Mouse (Mus musculus) lung, adult 18-20 months (tissue): ENCODE measurements around the gene Fyn.

ENCODE experiments used
- DNase-seq, 2 experiments: peaks; one replicate each; pipeline ENCODE4 v3.0.0; 2022; ENCODE audit warnings: mixed read lengths in 2 of 2

Fyn gene

GRCm38 (mm10) chr10:39379287-39379686, 10.6 kb downstream of the Fyn start:
- DNase-seq: no peak

GRCm38 (mm10) chr10:39379721-39380370, 11.2 kb downstream of the Fyn start:
- no peak for DNase-seq

- no peak for DNase-seq
These were observed 16.6 kb downstream of the Fyn start for GRCm38 (mm10) chr10:39385259-39385658.

- DNase-seq: no peak
These were observed 17.5 kb downstream of the Fyn start for GRCm38 (mm10) chr10:39386203-39386602.

GRCm38 (mm10) chr10:39387024-39387423, 18.4 kb downstream of the Fyn start:
- DNase-seq: no peak

- no peak for DNase-seq
These were observed 18.9 kb downstream of the Fyn start for GRCm38 (mm10) chr10:39387556-39387955.

GRCm38 (mm10) chr10:39388144-39388543, 19.5 kb downstream of the Fyn start:
- no peak for DNase-seq

- DNase-seq: no peak
These were observed 20.8 kb downstream of the Fyn start for GRCm38 (mm10) chr10:39389451-39389891.

GRCm38 (mm10) chr10:39390541-39390940, 21.9 kb downstream of the Fyn start:
- DNase-seq: no peak

GRCm38 (mm10) chr10:39392900-39393483, 24.3 kb downstream of the Fyn start:
- no peak for DNase-seq

GRCm38 (mm10) chr10:39395544-39395943, 26.9 kb downstream of the Fyn start:
- no peak for DNase-seq

GRCm38 (mm10) chr10:39398924-39399323, 30.3 kb downstream of the Fyn start:
- no peak for DNase-seq

GRCm38 (mm10) chr10:39400155-39400554, 31.5 kb downstream of the Fyn start:
- no peak for DNase-seq

GRCm38 (mm10) chr10:39402487-39402886, 33.8 kb downstream of the Fyn start:
- no peak for DNase-seq

- no peak for DNase-seq
These were observed 35.1 kb downstream of the Fyn start for GRCm38 (mm10) chr10:39403706-39404105.

- DNase-seq: no peak
These were observed 35.5 kb downstream of the Fyn start for GRCm38 (mm10) chr10:39404175-39404574.

- DNase-seq: no peak
These were observed 37.5 kb downstream of the Fyn start for GRCm38 (mm10) chr10:39405982-39406797.

GRCm38 (mm10) chr10:39406798-39407189, 38.1 kb downstream of the Fyn start:
- DNase-seq: no peak

- no peak for DNase-seq
These were observed 38.9 kb downstream of the Fyn start for GRCm38 (mm10) chr10:39407553-39407952.

- DNase-seq: no peak
These were observed 40.9 kb downstream of the Fyn start for GRCm38 (mm10) chr10:39409602-39410001.

GRCm38 (mm10) chr10:39410151-39410649, 41.5 kb downstream of the Fyn start:
- DNase-seq: no peak

GRCm38 (mm10) chr10:39411857-39412559, 43.4 kb downstream of the Fyn start:
- DNase-seq: no peak
